Mouse (Mus musculus) CH12F3 (cell line): ENCODE data around the gene B3gnt2.

Experiments used
- in situ Hi-C: fragments of 300-500 bp; cut with MboI; formaldehyde crosslinking; loops from 2 replicates; pipeline ENCODE4 v1.14.3; 2020; ENCODE audit warnings: low sequenced_read_pairs

The B3gnt2 gene

DNA sequence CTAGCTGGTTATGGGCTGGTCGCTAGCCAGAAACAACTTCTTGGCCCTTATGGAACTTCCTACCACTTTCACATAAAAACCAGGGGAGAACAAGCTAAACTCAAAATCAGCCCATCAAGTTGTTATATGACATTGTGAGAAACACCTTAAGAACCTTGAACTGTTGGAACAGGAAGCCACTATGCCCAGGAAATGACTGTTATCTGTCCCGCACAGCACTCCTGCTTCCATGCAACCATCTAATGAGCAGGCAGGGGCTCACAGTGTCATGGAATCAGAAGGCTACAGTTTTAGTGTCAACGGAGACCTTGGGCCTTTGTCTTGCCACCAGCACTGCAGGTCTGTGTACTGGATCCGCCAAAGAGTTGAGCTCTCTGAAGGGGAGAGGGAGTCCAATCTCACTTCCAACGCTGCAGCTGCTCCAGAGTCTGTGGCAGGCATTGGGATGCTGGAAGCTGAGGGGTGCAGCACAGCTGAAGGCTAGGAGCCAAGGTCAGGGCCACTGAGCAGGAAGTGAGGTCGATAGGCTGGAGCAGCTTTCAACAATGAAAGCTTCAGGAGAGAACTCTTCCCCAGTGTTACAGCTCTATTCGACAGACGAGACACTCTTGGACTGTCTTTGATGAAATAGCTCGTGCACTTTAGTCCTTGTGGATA, 36.6 kb downstream of the B3gnt2 start:
- in situ Hi-C loops, result no loop called here

DNA sequence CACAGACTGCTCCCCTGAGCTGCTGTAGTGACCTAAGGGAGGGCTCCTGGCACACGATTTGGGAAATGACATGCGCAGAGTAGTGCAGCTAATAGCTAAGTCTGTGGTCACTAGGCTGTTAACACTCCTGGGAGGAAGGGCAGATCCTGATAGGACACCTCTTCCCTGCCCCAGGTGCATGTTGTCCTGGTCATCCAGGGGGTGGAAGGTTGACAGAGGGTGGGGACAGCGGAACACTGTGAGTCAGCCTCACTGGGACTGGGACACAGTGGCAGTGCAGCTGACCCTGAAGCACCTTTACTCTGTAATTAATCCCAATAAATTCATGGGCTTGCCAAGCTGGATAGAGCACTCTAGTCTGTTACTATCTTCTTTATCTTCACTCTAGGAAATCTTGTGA, 39.5 kb downstream of the B3gnt2 start:
- in situ Hi-C loops, result no loop called here

DNA sequence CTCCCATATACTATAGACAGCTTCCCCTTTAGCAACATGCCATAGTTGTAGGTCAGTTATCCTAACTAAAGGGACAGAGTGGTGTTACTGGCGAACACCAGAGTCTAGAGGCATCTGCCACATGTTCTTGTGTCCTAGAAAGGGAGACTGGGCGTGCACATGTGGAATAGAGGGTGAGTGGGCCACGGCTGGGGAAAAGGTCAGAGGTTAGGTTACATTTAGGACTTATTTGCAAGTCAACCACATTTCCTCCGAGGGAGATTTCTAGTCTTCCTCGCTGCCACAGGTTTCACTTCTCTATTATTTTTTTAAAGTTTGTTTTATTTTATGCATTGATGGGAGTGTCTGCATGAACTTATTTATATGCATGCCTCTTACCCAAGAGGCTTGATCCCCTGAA, 42.4 kb downstream of the B3gnt2 start:
- in situ Hi-C loops, result no loop called here

DNA sequence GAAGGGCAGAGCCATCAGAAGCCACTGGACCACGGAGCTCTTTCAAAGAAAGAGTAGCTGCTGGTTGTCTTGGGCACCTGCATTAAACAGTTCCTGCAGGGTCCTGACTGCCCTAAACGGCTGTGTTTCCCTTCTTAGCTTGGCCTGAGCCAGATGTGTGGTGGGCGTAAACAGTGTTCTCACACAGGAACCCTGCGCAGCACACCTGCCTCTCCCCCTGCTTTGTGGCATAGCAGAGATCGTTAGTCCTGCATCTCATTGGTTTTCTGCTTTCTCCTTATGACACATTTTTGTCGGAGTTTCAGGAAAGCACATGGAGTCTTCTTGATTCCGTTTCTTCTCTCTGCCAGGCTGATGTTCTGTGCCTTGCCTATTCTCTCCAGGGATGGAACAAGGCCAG, 44.9 kb downstream of the B3gnt2 start:
- in situ Hi-C loops, result no loop called here

DNA sequence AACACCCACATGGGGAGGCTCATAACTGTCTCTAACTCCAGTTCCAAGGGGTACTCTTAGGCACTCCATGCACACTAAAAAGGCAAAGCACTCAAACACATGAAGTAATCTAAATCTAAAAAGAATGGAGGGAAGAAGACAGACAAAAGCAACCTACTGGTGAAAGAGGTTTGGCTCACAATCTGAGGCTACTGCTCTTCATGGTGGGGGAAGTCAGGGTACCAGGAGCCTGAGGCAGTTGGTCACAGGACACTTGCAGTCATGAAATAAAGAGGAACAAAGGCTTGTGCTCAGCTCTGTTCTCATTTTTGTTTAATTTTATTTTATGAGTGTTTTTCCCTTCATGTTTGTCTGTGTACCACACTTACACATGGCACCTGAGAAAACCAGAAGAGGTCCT, 45.6 kb downstream of the B3gnt2 start:
- in situ Hi-C loops, result no loop called here

DNA sequence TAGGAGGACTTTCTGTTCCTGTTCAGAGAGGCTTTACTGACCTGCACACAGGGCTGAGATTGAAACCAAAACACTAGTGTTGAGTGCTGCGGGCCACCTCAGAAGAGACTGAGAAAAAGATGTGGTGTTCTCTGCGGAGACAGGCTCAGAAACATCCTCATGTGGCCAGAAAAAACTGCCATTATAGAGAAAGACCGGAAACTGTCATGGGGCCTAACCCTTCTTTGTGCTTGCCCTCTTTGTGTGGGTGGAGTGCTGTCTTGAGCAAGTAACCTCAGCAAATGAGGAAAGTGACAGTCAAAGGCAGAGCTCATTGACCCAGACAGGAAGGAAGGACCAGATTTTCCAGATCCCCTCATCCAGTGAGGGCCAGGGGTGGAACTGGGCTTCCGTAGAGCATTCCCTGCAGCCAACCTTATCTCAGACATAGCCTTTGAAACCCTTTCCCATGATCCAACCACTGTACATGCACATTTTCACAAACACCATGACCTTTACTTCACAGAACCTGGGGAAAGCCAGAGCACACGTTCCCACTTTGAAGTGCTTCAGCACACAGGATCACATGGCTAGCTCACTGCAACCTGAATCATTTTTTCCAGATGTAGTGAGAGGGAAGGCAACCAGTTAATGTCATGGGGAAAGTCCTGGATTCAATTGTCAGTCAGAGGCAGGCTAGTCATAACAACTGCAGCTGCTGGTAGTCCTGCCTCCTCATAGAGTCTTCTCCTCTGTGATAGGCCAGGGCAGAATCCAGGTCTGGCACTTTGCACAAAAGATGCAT, 46.6 kb downstream of the B3gnt2 start:
- in situ Hi-C loops, result no loop called here

DNA sequence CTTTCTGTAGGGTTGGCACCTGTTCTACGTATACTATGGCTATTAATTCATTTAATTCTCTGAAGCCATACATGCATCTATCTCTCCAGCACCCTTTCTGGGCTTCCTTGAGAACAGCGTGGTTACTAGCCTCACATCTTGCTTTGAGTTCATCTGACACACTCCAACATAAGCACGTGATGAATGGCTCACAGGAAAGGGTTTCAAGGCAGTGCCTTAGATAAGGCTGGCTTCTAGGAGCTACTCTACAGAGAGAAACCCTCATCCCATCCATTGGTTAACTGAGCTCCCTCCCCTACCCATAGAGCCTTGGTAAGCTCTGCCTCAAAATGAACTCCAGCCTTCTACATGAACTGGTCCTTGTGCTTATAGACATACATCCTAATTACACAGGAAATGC, 47.3 kb downstream of the B3gnt2 start:
- in situ Hi-C loops, result no loop called here

DNA sequence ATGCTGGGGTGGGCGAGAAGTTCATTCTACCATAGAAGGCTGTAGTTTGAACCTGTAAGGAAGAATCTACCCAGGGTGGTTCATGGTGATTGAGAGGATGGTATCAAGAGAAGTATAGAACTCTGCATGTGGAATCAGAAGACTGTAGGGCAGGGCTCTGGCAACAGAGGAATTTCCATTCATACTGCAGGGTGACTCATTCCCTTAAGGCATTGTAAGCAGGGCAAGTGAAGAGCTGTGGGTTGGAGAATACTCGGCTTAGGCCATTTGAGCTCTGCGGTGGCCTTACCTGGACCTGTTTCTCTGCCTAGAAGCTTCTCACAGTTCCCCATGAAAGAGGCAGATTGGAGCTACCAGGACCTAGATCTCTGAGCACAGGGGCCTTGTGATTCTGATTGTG, 49.3 kb downstream of the B3gnt2 start:
- in situ Hi-C loops, result no loop called here

DNA sequence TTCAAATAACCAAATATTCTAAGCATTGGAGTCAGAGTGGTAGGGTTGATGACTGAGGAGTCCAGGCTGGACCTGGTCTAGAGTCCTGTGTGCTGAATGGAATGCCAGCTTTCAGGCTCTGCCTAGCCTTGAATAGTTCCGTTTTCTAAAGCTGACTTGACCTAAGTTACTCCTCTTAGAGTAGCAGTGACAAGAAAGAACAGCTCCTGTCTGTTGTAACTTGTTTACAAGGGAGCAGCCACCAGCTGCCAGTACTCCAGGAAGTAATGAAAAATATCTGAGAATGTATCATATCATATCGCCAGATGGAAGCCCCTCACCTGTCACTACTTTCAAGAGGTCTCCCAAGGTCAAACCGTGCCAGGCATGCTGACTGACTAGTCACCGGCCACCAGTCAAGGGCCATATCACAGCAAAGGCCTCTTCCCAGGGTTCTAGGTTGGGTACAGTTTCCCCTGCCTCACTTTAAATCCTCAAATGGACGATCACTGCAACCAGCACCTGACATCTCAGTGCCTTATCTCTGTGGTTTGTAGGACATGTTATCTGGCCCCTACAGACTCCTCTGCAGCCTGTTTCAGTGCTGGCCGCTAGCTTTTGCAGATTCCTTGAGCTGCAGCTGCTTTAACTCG, 51.2 kb downstream of the B3gnt2 start:
- in situ Hi-C loops, result no loop called here

DNA sequence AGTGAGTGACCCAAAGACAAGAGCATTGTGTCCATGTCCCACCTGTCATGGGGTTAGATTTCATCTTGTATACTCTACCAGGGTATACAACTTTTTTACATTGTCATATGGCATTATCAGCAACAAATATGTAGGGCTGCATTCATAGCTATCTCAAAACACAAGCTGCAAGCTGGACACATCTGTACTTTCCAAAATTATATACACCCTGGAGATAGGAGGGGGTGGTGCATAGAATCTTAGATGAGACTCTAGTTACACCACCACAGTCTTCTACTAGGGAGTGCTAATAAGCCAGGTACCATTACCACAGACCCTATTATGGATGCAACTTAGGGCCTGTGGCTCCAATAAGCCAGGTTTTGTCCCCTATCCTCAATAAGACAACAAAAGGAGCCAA, 52.7 kb downstream of the B3gnt2 start:
- in situ Hi-C loops, result no loop called here

DNA sequence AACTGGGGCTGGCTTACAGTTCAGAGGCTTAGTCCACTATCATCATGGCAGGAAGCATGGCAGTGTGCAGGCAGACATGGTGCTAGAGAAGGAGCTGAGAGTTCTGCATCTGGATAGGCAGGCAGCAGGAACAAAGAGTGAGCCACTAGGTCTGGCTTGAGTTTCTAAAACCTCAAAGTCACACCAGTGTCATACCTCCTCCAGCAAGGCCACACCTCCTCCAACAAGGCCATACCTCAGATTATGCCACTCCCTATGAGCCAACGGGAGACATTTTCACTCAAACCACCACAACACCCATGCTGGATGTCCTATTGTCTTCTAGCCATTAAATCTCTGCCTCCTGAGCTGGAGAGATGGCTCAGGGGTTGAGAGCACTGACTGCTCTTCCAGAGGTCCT, 55.6 kb downstream of the B3gnt2 start:
- in situ Hi-C loops, result no loop called here

DNA sequence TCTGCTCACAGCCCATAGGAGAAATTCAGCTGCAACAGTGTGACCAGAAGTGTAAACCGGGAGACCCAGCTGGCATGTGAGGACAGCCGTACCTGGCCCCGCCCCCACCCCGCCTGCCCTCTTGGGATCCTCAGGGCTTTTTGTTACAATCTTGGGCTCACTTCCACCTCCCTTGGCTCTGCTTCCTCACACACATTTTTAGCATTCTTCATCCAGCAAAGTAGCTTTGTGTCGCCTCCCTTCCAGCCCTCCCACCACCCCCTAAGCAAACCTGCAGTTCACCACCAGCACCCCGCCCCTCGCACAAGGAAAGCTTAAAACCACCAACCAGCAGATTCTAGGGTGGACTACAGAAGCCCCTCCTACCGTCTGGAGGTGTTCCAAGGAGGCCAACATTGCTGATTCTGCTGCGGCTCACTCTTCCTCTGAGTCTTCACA, 60.8 kb downstream of the B3gnt2 start:
- in situ Hi-C loops, result no loop called here

DNA sequence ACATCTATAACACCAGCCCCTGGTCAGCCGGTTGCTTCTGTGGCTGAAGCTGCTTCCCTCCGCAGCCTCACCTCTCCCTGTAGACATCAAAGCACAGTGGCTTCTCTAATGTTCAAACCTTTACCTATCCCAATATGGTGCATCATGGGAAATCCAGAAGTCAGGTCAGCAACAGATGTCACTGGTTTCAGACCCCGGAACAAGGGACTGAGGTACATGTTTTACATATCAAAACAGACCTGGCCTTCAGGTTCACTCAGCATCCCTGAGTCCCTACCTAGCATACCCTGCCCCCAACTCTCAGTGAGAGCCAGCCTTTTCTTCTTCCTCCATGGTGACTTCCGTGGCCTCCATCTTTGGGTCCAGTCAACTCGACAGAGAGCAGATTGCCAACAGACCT, 61.8 kb downstream of the B3gnt2 start:
- in situ Hi-C loops, result no loop called here

DNA sequence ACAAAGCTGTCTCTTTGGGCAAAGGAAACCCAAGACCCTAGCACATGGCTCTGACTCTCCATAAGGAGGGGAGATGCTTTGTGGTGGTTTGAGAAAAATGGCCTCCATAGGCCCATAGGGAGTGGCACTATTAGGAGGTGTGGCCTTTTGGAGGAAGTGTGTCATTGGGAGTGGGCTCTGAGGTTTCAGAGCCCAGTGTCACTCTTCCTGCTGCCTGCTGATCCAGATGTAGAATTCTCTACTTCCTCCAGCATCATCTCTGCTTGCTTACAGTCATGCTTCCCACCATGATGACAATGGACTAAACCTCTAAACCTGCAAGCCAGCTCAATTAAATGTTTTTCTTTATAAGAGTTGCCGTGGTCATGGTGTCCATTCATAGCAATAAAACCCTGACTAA, 66.0 kb downstream of the B3gnt2 start:
- in situ Hi-C loops, result no loop called here

DNA sequence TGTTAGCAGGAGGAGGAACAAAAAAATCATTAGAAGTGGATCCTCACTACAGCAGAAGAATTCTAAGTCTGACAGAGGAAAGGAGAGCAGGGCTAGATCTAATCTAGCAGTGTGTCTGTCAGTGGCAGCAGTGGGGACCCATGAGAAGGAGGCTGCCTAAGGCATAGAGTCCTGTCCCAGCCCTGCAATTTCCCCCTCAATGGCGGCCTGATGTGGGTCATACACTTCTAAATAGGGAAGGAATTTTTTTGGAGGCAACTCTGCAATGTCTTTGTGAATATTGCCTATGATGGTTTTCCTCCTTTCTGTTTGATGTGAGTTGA, 66.9 kb downstream of the B3gnt2 start:
- in situ Hi-C loops, result no loop called here

DNA sequence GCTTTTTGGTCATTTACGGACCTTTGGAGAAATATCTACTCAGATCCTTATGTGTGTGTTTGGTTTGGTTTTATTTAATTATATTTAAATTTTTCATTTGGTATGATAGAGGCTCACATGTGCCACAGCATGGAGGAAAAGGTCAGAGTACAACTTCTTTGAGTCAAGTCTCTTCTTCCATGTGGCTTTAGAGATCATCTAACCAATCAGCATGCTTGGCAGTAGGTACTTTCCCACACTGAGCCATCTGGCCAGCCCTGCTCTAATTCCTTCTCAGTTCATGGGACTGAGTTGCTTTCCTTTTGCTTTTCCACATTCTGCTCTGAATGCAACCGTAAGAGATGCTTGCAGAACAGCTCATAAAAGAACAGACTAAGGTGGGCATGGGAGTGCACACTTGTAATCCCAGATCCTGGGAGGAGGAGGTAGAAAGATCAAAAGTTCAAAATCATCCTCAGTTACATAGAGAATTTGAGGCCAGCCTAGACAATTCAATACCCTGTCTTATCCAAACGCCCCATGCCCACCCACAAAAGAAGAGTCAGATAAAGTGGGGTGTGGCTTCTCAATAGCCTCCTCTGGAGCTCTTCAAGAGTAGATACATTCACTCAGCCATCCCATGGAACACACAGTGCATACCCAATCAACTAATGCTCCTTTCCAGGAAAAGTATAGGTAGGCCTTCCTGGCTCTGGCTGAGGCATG, 67.4 kb downstream of the B3gnt2 start:
- in situ Hi-C loops, result no loop called here

DNA sequence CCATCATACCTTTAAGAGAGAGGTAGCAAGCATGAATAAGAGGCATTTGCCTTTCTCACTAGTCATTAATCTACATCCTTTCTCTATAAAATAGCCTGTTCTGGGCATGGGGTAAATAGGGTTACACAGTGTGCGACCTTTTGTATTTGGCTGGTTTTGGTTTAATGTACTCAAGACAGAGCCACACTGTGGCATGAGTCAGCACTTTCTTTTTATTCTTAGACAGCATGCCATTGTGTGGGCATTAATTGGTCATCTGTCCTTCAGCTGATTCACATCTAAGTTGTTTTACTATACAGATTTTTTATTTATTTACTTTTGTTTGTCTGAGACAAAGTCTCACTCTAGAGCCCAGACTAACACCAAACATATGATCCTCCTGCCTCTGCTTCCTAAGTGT, 68.6 kb downstream of the B3gnt2 start:
- in situ Hi-C loops, result no loop called here

DNA sequence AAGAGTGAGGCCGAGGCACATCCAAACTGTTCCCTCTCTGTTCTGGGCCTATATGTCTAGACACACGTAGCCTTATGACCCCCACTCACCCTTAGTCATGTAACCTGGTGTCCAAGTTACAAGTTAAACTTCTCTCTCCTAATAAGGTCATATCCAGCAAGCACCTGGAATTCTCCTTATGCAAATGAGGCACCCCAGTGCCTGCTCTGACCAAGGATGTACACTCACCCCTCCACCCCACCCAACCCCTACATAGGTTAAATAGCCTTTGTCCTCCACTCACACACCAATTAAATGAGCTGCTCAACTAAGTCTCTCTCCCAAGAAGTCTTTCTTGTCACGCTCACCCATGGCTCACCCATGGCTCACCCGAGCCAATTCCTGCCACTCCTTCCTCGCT, 69.0 kb downstream of the B3gnt2 start:
- in situ Hi-C loops, result no loop called here

DNA sequence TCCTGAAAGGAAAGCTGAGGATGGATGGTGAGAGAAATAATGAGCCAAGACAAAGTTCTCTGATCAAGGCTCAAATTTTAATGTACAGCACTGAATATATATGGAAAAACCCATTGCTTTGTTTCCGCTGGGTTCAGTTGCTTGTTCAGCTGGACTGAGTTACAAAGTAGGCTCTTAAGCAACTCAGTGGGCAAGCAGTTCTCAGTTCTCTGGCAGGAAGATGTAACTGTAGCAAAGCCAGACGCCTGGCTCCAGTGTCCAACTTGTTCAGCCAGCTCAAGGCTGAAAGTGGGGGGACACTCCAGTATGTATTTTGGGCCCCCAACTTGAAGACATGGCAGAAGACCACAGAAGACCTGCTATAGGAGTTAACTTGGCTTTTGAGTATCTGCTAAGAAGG, 72.9 kb downstream of the B3gnt2 start:
- in situ Hi-C loops, result no loop called here

DNA sequence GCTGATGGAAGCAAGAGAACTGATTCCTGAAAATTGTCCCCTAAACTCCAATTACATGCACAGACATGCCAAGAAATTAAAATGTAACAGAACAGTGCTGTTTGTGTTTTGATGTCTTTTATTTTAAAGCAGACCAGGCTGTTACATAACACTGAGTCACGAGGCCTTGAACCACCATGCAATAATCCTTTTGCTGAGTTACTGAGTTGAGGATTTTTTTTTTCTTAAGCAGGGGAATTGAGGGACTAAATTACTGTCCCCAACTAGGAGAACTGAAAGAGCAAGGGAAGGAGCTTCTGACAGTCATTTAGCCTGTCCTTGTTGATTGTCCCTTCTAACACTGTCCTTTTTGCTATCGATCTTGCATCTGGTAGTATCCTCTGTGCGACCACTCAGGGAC, 76.3 kb downstream of the B3gnt2 start:
- in situ Hi-C loops, result no loop called here

DNA sequence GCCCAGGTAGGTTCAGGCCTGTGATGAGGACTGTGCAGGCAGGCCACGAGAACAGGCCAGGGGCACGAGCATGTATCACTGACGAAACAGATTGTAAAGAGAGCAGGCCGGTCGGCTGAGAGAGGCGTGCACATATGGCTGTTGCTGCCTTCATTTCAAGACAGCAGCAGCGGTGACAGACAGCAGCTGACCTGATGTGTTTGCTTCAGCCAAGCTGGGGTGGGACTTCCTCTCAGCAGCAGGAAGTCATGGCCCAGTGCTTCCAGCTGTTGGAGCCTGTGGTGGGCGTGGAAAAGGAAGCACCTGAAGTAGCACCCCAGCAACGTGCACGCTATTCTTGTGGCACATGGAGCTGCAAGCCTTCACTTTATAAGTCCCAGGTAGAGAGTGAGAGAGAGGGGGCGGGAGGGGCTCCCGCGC, 78.0 kb downstream of the B3gnt2 start:
- in situ Hi-C loops, result no loop called here

DNA sequence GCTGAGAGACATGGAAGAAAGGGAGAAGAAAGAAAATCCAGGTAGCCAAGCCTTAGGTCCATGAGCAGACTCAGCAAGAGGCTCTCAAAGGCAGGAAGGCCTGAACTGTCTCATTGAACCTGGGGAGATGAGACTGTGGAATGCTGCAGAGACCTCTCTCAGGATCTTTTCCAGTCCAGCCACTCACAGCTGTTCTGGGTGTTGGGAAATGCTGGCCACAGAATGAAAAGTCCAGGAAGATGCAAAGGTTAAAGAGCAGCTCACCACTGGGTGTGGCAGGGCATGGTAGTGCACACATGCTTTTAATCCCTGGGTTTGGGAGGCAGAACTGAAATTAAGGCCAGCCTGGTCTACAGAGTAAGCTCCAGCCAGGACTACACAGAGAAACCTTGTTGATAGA, 79.6 kb downstream of the B3gnt2 start:
- in situ Hi-C loops, result no loop called here
